Mouse (Mus musculus): ENCODE measurements around the gene Rbm33.

The Rbm33 gene

DNA sequence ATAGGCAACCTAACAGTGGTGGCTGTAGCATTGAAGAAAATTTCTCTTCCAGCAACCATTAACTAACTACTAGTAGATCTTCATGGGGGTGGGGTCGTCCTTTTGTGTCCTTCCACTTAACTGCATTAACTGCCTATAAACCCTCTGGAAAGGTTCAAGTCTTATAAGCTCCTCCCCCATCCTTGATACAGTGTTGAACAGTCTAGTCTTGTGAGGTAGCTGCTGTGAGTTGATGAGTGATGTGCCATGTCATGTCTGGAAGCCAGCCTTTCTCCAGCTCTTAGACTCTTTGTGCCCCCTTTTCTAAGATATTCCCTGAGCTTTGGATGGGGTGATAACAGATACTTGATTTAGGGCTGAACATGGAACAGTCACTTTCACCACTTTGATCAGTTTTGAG, 7.5 kb downstream of the Rbm33 start:
- no peak for DNase-seq (ENCODE audit: low spot score)

DNA sequence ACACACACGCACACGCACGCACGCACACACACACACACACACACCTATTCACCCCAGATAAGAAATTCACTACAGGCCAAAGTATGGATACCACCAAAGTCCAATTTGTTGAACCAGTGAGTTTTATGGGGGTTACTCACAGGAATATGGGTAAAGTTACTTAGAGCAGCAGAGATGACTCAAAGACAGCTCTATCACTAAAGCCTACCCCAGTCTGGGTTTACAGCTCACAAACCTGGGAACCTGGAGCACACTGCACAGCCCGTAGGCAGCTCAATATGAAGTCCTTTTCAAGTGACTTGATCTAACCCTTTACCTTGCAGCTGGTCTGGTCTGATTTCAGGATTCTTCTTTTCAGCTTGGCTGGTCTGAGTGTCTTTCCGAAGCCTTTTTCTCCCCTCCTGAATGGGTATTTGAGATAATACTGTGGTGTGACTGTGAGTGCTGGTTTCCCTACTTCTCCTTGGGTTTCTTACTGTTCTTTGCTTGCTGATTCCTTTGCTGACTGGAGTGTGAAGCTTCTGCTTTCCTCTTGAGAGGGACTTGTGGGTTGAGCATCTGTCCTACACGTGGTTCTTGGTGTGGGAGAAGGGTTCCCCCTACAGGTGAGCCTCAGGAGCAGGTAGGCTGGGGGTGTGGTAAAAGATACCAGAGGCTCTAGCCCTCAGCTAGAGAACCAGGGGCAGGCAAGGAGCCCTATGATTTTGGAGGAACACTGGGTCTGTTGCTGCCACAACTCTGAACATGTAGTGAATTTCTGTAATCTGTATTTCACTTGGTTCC, 12.3 kb downstream of the Rbm33 start:
- DNase-seq (ENCODE audit: low spot score) = no peak

DNA sequence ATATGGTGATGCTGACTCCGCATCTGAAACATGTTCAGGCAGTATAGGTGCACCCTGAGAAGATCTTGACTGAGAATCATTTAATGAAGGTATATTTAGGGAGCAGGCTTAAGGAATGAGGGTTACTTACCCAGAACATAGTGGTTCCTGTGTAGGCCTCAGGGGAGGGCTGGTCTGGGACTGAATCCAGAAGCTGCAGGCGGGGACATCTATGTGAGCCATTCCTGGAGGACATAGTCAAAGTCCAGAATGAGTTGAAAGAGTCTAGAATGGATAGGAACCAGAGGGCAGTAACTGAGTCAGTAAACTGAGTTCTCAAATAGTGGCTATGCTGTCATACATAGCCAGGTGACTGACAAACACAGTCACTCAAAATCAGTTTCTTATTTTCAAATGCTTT, 16.8 kb downstream of the Rbm33 start:
- DNase-seq (ENCODE audit: low spot score) = no peak

DNA sequence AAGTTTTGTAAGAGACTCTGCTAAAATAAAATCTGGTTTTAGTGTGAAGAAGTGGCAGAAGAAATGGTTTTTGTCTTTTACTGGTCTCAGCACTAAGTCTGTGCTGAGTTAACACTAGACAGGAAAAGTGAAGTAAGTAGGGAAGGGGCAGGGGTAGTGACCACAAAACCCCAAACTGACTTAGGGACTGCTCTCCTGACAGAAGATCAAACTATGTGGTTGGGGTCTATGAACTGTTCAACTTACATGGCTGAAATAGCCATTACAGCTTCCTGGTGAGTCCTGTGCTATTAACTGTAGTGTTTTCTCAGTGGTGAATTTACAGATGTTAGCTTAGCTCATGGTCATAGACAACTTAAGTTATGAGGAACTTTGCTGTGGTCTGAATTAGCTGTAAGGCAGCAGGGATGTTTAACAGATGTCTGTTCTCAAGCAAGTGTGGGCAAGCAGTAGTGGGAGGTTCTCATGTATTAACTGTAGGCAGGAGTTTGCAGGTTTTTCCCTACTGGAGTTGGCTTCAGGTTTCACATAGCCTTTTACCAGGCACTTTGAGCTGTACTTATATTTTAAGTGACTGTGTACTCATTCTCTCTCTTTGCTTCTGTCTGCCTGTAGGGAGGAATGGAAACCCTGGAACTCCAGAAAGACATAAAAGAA, 35.1 kb downstream of the Rbm33 start:
- no peak for DNase-seq (ENCODE audit: low spot score)

DNA sequence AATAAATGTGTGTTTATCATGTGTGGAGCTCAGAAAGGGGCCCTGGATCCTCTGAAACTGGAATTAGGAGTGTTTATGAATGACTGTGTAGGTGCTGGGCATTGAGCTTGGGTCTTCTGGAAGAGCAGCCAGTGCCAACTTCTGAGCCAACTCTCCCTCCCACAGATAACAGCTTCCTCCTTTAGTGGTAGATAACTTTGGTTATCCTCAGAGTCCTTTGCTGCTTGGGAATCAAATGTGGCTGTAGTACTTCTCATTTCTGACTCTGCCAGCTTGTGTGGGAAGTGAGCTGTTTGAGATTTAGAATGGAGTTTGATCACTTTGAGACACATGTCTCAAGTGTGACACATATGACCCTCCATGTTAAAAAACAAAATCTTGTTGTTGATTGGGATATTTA, 38.7 kb downstream of the Rbm33 start:
- DNase-seq (ENCODE audit: low spot score) = no peak

DNA sequence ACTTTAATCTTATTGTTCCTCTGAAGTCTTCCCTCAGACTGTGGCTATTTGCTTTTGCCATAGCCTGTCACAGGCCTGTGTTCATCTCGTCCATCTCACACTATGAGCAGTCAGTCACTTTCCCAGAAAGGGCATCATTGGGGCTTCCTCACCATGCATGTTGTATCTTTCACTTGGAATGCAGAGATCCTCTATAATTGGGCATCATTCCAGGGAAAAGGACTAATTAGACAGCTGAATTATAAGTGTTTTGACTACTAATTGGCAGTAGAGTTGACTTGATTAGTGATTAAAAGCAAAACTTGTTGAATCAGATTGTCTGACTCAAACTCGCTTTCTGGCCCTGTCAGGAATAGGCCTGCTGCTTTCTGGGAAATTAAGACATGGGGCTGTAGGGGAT, 43.8 kb downstream of the Rbm33 start:
- DNase-seq (ENCODE audit: low spot score) = no peak

DNA sequence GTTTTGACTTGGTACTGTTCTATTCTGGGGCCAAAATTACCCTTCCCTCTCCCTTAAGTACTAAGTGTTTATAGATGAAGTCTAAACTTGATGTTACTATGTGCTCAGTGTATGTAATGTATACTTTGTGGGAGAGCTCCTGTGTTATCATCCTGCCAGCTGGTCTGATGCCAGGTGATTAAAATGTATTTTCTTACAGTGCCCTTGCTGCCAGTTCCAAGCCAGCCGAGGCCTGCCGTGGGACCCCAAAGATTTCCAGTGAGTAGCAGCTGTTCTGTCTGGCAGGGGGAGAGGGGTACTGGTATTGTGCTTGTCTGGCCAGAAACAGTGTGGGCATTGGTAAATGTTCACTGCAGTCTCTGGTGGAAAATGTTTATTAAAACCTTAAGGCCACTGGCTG, 51.1 kb downstream of the Rbm33 start:
- DNase-seq (ENCODE audit: low spot score) = no peak

DNA sequence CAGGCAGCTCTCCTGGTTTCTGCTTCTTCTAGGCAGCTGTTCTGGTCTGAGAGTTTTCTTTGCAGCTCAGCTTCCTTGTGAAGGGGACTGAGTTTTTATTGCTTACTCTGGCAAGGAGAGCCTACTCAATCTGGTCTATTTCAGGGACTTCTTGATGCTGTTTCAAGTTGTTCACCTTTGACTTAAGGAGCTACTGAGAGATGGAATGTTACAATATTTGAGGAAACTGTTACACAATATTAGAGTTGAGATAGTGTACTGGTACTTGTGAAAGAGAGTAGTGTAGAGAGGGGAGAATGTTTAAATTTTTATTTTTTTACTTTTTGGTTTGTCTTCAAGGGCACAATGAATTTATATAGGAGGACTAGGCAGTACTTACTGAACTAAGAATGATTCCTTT, 53.9 kb downstream of the Rbm33 start:
- no peak for DNase-seq (ENCODE audit: low spot score)

DNA sequence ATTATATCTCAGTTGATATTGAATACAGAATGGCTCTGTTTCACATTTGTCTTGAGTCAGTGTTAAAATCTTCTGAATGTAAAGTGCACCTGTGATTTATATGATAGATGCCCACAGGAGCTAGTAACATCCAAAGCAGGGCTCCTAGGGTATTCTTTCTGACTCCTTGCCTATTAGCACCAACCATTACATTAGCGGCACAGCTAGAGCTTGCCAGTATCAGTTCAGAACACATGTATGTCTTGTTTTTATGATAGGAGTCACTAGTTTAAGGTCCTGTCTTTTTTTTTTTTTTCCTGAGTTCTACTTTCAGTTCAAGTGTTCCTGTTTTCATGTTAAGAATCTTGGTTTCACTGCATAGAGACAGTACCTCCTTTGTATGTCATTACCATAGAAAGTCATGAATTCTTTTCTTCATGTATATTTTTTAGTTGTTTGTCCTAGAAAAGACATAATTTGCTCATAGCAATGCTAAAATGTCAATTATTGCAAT, 55.3 kb downstream of the Rbm33 start:
- no peak for DNase-seq (ENCODE audit: low spot score)

DNA sequence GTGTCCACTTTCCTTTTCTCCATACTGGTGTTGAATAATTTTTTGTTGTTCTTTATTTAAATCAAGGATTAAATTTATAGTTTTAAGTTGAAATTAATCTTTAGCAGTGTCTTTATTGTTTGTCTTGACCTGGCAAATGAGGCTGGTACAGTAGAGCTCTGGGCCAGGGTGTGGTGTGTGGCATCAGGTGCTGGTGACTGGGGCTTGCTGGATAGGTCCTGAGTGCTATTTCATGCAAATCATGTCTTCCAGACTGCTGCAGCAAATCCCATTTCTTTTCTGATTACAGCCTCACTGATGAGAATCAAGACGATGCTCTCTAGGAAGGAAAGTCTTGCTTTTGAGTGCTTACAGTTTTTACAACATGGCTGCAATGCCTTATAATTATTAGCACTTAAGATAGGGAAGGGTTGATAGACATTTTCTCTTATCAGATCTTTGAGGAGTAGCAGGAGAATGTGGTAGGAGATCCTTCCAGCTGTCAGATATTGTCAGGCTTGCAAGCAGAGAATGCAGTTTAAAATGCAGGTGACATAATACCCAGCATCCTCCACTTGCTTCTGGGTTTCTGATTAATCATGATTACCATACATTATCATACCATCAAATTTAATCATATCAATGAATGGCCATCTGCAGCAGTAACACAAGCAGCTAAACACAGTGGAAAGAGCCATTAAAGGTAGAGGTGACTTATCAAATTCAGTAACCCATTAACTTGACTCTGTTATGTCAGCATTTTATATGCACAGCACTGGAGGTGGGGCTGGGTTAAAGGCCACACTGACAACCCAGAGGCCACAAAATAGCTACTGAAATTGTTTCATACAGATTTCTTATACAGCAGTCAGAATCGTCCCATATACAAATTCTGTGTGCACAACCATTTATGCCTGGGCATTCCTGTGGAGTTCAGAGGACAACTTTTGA, 56.8 kb downstream of the Rbm33 start:
- peak; percentile 17 for DNase-seq (ENCODE audit: low spot score)

DNA sequence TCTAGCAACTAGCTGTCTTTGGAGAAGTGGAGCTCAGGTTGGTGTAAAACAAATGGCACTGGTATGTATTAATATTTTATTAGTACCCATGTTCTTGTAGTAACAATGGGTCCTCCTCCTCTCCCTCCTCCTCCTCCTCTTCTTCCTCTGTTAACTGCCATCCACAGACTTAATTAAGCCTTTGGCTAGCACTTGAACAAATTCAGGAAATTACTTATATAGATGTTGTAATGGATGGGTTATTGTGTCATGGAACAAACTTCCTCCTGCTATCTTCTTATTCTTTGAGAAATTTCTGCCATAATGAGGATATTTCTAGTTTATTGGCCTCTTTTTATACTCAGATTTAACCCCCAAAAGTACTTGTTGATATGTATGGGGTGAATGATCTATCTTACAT, 60.4 kb downstream of the Rbm33 start:
- no peak for DNase-seq (ENCODE audit: low spot score)

DNA sequence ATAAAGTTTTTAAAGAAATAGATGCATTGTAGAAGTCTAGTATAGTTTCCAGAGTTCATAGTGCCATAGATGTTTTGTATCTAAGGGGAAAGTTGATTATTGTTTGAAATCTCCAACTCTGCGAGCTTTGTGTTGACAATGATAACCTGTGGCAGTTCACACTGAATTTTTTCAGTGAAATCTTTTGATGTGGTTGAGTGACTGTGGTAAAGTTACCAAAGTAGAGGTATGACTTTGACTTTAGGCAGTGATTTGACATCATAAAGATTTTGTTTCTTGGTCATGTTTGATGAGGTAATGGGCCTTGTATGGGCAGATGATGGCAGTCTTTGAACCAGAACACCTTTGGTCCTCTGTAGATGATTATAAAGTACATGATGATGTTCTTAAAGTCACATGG, 65.4 kb downstream of the Rbm33 start:
- no peak for DNase-seq (ENCODE audit: low spot score)

DNA sequence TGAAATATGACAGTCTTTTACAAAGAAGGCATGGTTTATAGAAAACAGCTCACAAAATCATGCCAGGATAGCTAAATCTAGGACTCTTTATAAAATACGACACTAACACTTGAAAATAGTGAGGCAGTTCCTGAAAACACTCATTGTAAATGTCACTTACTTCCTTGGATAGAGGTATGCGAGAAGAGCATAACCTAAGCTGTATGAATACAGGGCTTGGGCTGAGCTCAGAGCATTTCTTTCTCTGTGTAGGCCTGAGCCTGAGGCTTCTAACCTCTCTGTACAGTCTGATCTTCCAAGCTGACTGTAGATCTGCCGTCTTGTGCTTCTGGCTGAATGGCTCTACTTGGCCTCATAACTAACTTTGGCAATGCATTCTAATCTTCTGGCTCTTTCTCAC, 69.9 kb downstream of the Rbm33 start:
- no peak for DNase-seq (ENCODE audit: low spot score)

DNA sequence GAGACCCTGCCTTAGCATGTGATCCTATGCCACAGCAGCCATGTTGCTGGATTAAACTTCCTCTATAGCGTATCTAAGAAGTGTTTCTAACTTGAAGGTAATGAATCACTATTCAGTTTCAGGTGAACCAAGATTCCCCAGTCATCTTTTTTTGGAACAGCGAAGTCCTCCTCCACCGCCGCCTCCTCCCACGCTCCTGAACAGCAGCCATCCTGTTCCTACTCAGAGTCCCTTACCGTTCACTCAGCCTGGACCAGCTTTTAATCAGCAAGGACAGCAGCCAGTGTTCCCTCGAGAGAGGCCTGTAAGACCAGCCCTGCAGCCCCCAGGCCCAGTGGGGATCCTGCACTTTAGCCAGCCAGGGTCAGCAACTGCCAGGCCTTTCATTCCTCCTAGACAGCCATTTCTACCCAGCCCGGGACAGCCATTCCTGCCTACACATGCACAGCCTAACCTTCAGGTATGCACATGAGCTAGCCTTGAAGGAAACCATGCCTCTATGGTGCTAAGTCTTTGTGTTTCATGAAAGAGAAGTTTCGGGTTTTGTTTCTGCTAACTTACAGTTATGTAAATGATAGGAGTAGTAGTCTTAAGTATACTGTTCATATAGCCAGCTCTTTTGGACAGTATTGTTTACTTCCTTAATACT, 70.7 kb downstream of the Rbm33 start:
- DNase-seq (ENCODE audit: low spot score) = no peak

DNA sequence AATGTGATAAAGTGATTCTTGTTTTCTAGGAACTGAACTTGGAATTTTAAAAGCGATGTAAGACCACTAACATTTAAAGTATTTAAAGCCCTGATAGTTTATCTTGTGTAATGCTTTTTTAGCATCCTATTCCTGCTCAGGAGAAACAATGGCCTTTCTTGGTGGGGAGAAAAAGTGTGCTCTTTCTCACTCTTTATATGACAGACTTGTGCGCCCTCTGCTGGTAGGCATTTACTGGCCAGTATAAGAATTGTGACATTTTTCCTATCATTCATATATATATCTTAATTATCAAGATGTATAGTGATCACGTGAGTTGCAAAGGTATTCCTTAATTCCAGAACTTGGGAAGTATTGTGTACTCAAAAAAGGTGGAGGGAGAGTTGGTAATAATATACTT, 71.3 kb downstream of the Rbm33 start:
- no peak for DNase-seq (ENCODE audit: low spot score)

DNA sequence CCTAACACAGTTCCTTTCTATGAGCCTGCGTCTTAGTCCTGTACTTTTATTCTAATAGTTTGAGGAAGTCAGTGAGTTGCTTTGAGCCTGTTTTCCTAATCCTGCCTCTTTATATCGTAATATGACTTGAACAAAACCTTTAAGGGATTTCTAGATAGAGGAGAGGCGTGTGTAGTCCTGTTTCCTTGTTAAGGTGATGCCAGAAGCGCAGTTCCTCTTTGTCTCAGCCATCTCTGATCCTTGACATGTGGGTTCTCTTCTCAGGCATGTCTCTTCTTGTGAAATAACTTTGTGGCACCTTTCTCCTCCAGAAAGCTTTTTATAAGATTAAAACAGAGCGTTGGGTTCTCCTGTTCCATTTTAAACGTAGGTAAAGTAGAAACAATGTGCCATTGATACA, 73.3 kb downstream of the Rbm33 start:
- DNase-seq (ENCODE audit: low spot score) = no peak

DNA sequence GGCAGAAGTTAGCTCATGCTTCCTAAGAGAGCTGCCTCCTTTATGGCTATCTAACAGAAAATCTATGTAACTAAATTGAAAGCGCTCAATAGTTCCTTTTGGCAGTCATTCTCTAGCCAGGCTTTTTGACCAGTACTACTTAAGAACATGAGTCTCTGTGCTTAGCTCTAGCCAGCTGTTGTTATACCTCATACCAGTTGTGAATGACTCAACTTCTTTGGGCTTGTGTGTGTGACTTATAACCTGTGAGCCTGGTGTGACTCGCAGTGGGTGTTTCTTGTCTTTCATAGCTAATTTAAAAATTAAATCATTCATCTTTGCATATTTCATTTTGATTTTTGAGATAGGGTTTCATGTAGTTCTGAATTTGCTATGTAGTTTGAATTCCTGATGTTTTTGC, 80.4 kb downstream of the Rbm33 start:
- DNase-seq (ENCODE audit: low spot score) = no peak

DNA sequence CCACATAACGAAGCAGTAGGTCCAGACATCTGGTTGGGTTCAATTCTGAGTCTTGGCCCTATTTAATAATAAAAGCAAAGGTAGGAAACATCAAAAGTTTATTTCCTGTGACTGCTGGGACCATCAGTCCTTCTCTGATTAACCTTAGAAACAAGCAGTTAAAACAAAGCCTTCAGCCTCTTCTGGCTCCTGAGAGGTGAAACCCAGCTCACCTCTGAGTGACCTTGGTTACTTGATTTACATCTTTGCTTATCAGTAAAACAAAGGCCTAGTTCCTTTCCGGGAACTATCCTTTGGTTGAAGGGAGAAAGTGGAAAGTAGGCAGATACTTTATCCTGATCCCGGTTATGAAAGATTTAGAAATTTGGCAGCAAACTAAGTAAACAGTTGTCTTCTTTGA, 81.8 kb downstream of the Rbm33 start:
- no peak for DNase-seq (ENCODE audit: low spot score)

DNA sequence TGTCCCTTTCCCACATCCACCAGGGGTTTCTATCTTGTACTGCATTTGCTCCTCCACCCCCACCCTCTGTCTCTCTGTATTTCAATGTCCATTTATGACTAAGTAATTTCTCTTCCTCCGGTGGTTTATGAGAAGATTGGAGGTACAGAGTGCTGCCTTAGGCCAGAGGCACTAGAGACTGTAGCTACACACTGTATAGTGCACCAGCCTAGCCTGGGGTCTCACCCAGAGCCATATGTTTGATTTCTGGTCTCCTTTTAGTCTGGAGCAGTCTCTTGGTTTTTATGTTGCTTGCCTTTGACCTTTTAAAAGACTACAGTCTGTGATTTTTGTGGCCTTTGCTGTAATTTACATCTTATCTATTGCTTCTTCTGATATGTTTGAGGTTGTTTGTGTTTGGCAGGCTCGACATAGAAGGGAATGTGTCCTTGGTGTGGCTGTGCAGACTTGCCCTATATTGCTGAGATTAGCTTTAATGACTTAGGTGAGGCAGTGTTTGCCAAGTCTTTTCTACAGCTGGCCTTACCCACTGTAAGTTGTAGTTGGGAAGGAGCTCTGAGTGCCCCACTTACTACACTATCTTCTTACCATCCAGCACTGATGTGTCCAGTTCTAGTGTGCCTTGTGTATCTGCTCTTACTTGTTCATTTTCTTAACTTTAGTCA, 82.7 kb downstream of the Rbm33 start:
- DNase-seq (ENCODE audit: low spot score) = no peak

DNA sequence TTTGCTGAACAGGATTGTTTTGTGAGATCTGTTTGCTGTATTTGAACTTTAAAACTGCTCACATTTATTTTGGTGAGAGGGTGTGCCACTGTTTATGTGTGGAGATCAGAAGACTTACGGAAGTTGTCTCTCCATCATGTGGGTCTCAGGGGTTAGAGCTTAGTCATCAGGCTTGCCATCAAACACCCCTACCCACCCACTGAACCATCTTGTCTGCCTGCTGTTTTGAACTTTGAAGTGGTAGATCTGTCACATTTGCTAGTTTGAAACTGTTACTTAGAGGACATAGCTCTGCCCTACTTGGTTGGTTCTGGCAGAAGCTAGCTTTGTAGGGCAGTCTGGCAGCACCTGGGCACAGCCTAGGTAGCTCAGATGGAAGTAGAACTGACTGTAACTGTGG, 85.8 kb downstream of the Rbm33 start:
- DNase-seq (ENCODE audit: low spot score) = no peak

DNA sequence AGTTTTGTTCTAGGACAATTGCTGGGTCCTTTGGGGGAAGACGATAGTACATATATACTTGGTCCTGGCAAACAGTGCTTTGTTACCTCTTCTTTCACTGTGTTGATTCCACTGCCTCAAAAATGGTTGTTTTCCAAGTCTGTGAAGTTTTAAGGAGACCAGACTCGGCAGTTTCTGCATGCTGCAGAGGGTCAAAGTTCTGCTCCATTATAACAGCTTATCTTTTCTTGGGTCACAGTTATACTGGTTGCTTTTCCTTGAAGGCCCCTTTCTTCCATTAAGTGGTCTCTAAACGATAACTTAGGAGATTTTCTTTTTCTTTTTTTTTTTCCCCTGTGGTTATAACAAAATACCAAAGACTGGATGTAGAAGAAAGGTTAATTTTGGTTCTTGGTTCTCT, 89.7 kb downstream of the Rbm33 start:
- DNase-seq (ENCODE audit: low spot score) = no peak

Measured in yolk sac, embryonic 10.5 days (tissue).